Mouse (Mus musculus) CH12.LX (cell line): ENCODE results near the gene Gbp10. TPM values are rescaled to one million over a fixed set of nuclear protein-coding genes. Genes with fewer than 3 reads are reported as not detected.

Experiments
- DNase-seq: peaks from one replicate; pipeline ENCODE4 v3.0.0-alpha.2; 2013; ENCODE audit errors: extremely low read depth
- H3K27ac ChIP-seq: 2 replicates; pipeline ENCODE4 v1.5.1; 2012; ENCODE audit warnings: low read depth, mild to moderate bottlenecking, control low read depth, moderate library complexity; ENCODE audit not compliant: insufficient read depth
- H3K27me3 ChIP-seq: replicated peaks from 2 replicates; pipeline ENCODE3; 2012; ENCODE audit warnings: inconsistent platforms
- H3K36me3 ChIP-seq, 2 experiments: replicated peaks in 1 of 2; 2 replicates each; pipeline versions ENCODE3 to v1.6.1; 2012; ENCODE audit warnings: inconsistent platforms in 1 of 2, low read length in 1 of 2, mild to moderate bottlenecking in 1 of 2, mixed read lengths in 1 of 2, moderate library complexity in 1 of 2; ENCODE audit not compliant: control insufficient read depth in 1 of 2, insufficient read depth in 1 of 2
- H3K4me1 ChIP-seq, 2 experiments: 2 replicates each; pipeline ENCODE4 v1.6.1; 2012; ENCODE audit warnings: inconsistent platforms in 1 of 2, moderate library complexity in 1 of 2; ENCODE audit not compliant: insufficient read depth in 2 of 2, control insufficient read depth in 1 of 2
- H3K4me2 ChIP-seq: 2 replicates; pipeline ENCODE4 v1.6.1; 2012; ENCODE audit warnings: low read depth, mild to moderate bottlenecking, control low read depth; ENCODE audit not compliant: poor library complexity, insufficient read depth, severe bottlenecking
- H3K4me3 ChIP-seq, 3 experiments: fragments of 150-350 bp in 1 of 3; sonication (generic) in 1 of 3; replicated peaks in 1 of 3; 2 replicates each; pipeline versions ENCODE3 to v1.5.1; 2011 to 2012; ENCODE audit warnings: low read depth in 2 of 3, low read length in 2 of 3, mild to moderate bottlenecking in 2 of 3, moderate library complexity in 2 of 3, control low read depth in 1 of 3, improper control_type of control experiment in 1 of 3, inconsistent platforms in 1 of 3, mixed read lengths in 1 of 3; ENCODE audit not compliant: poor library complexity in 1 of 3
- H3K79me2 ChIP-seq: replicated peaks from 2 replicates; pipeline ENCODE4 v1.6.1; 2012; ENCODE audit warnings: mild to moderate bottlenecking, moderate library complexity; ENCODE audit not compliant: control insufficient read depth, poor library complexity, insufficient read depth, severe bottlenecking; ENCODE audit errors: extremely low read depth
- H3K9ac ChIP-seq: 2 replicates; pipeline ENCODE4 v1.6.1; 2012; ENCODE audit warnings: low read depth, mild to moderate bottlenecking, control low read depth, moderate library complexity; ENCODE audit not compliant: insufficient read depth
- H3K9me3 ChIP-seq: replicated peaks from 2 replicates; pipeline ENCODE3; 2012; ENCODE audit warnings: low read length, inconsistent platforms, mixed read lengths
- GABPA ChIP-seq: IDR thresholded peaks from 2 replicates; pipeline ENCODE4 v1.6.1; 2012; ENCODE audit warnings: low read depth, low read length, improper control_type of control experiment, inconsistent platforms; ENCODE audit not compliant: insufficient replicate concordance
- TBP ChIP-seq: conservative IDR thresholded peaks from 2 replicates; pipeline ENCODE4 v1.6.1; 2011; ENCODE audit warnings: low read depth, low read length, improper control_type of control experiment
- dilution Hi-C: fragments of 300-500 bp; cut with MboI; formaldehyde crosslinking; loops from 2 replicates; pipeline ENCODE4 v1.14.3; 2020; ENCODE audit warnings: low sequenced_read_pairs; ENCODE audit not compliant: extremely low pct_unique_long_range_greater_than_20kb, extremely low pct_ligation_motif_present
- in situ Hi-C: fragments of 300-500 bp; cut with MboI; formaldehyde crosslinking; loops from 3 replicates; pipeline ENCODE4 v1.14.3; 2019; ENCODE audit warnings: low sequenced_read_pairs, low pct_ligation_motif_present, low pct_unique_long_range_greater_than_20kb, mixed read lengths
- polyA plus RNA-seq: library from polyadenylated mRNA; unstranded; fragments of >175 nt; gene quantifications from 2 replicates; pipeline ENCODE4 v1.2.1, GENCODE M21; 2012; ENCODE audit warnings: low read depth; ENCODE audit not compliant: insufficient read length
- total RNA-seq, 2 experiments: library from RNA; depleted of rRNA; stranded (reverse); fragments of 300-350 nt in 1 of 2; fragments of >200 nt in 1 of 2; gene quantifications; 2 replicates each; pipeline ENCODE4 v1.2.3; 2012 to 2014

Gbp10 gene
- total and polyA plus RNA-seq, 3 experiments = 0.38 to 0.47 TPM; not detected in 1

DNA sequence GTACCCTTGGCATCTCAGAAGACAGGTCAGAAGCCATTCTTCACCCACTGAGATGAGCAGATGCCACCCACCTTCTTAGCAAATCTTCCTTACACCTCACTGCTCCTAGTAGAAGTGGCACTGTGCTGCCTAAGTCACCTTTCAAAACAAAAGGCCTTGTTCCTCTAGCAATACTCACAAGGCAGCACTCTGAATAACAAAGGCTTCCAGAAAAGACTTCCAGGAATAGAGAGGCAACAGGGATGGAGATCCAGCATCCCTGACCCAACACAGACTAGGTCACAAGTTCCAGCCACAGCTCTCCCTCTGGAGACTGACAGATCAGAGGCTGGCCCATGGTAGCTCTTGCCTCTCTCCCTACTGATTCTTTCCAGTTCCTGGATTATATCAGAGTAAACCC is 57.9 kb downstream of the Gbp10 start:
- no peak overlapping the region for H3K4me2 ChIP-seq
- dilution Hi-C loops (no loop called here), in situ Hi-C loops (no loop called here)
- TF ChIP-seq GABPA (no peak), TBP (no peak)
- no peak for DNase-seq
- H3K27me3 ChIP-seq = no peaks in the 10 kb centered on the region
- no peaks in the 10 kb centered on the region for H3K4me1 ChIP-seq
- H3K79me2 ChIP-seq = no peaks in the 10 kb centered on the region
- H3K9me3 ChIP-seq = no peaks in the 10 kb centered on the region
- H3K4me3 ChIP-seq = no peak overlapping the region
- H3K9ac ChIP-seq = no peak overlapping the region
- no peaks in the 10 kb centered on the region for H3K36me3 ChIP-seq
- H3K27ac ChIP-seq = no peak overlapping the region

Other genes with a start within 250 kb of the Gbp10 start
- gene Gbp9, start 100.0 kb downstream of the Gbp10 start, total RNA-seq (2012; rRNA removed) = 2.9 and 3.4 TPM in 2 replicates
- 4.8 and 6.2 TPM in 2 replicates for gene Gbp9, start 100.0 kb downstream of the Gbp10 start, total RNA-seq (2014; rRNA removed)
- 10.1 and 15.0 TPM in 2 replicates for gene Gbp9, start 100.0 kb downstream of the Gbp10 start, polyA plus RNA-seq
- gene Gbp8, start 100.0 kb downstream of the Gbp10 start, total RNA-seq (2012; rRNA removed) = 2.9 and 5.2 TPM in 2 replicates
- gene Gbp8, start 100.0 kb downstream of the Gbp10 start, total RNA-seq (2014; rRNA removed) = 5.1 and 6.1 TPM in 2 replicates
- gene Gbp8, start 100.0 kb downstream of the Gbp10 start, polyA plus RNA-seq = 7.4 and 7.5 TPM in 2 replicates
- 14.8 and 17.2 TPM in 2 replicates for gene Gbp4, start 99.9 kb downstream of the Gbp10 start, total RNA-seq (2012; rRNA removed)
- gene Gbp4, start 99.9 kb downstream of the Gbp10 start, total RNA-seq (2014; rRNA removed) = 19.3 and 21.1 TPM in 2 replicates
- gene Gbp4, start 99.9 kb downstream of the Gbp10 start, polyA plus RNA-seq = 16.1 and 18.3 TPM in 2 replicates
- 0.08 and 0.21 TPM in 2 replicates for gene Gm43302, start 54.2 kb upstream of the Gbp10 start, total RNA-seq (2012; rRNA removed)
- gene Gm43302, start 54.2 kb upstream of the Gbp10 start, total RNA-seq (2014; rRNA removed) = 0.14 and 0.44 TPM in 2 replicates
- gene Gm43302, start 54.2 kb upstream of the Gbp10 start, polyA plus RNA-seq = 0.93 TPM in 1 of 2 replicates, not detected in the other
- gene Gbp6, start 54.2 kb upstream of the Gbp10 start, total RNA-seq (2012; rRNA removed) = 1.3 and 2.0 TPM in 2 replicates
- gene Gbp6, start 54.2 kb upstream of the Gbp10 start, total RNA-seq (2014; rRNA removed) = 1.5 TPM in 2 replicates
- 0.84 and 2.1 TPM in 2 replicates for gene Gbp6, start 54.2 kb upstream of the Gbp10 start, polyA plus RNA-seq
- 0.13 and 0.21 TPM in 2 replicates for gene Lrrc8b, start 176.2 kb upstream of the Gbp10 start, total RNA-seq (2012; rRNA removed)
- gene Lrrc8b, start 176.2 kb upstream of the Gbp10 start, total RNA-seq (2014; rRNA removed) = 0.38 and 0.40 TPM in 2 replicates
- 0.37 and 0.40 TPM in 2 replicates for gene Lrrc8b, start 176.2 kb upstream of the Gbp10 start, polyA plus RNA-seq